Mouse (Mus musculus) megakaryocyte, embryonic 14.5 days (primary cell): ENCODE data around the gene Vmn2r52.
"Not testable (repeated sequence)": the region's sequence is repeated elsewhere in the genome, so short reads cannot be mapped to it uniquely, and the experiment has no call there.

Experiments
- FLI1 ChIP-seq: IDR thresholded peaks from 2 replicates; pipeline ENCODE4 v1.6.1; 2012; ENCODE audit warnings: low read length, inconsistent platforms, mixed read lengths
- GATA1 ChIP-seq: IDR thresholded peaks from 3 replicates; pipeline ENCODE4 v1.6.1; 2012; ENCODE audit warnings: mixed read lengths, low read length, inconsistent platforms, borderline replicate concordance

DNA sequence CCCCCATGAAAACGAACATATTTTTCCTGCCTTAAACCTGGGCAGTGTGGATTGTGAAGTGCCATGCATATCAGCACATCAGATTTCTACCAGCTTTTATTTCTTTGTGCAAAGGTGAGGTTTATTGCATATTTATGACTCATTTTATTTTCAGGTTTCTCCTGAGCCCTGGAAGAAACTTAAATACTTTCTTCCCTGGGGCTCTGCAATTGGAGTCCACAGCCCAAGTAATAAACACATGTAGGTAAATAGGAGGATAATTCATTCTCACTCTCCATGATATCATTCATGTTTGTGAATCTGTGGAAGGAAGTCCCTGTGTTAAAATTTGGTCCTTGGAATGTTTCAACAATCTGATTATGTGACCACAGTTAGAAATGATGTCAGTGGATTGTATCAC is 70.7 kb downstream of the Vmn2r52 start, which contains the start of gene Vmn2r51:
- not testable (repeated sequence) for TF ChIP-seq GATA1, FLI1
